Mouse (Mus musculus): ENCODE data around the gene Dnajc12. TPM values are rescaled to one million over a fixed set of nuclear protein-coding genes. Genes with fewer than 3 reads are reported as not detected.
"Not testable (repeated sequence)": the region's sequence is repeated elsewhere in the genome, so short reads cannot be mapped to it uniquely, and the experiment has no call there.

Dnajc12 gene
- polyA plus RNA-seq, 1 experiment from 2014 or later: 10.0 TPM

GRCm38 (mm10) chr10:63402731-63403504, 20.7 kb downstream of the Dnajc12 start:
- Histone ChIP-seq H3K36me3 (ENCODE audit: control insufficient read depth, insufficient read depth, low read length) (no peaks in the 10 kb centered on the region), H3K4me3 (ENCODE audit: low read depth, low read length) (no peak overlapping the region), H3K4me1 (ENCODE audit: control insufficient read depth, insufficient read depth, low read length) (no peaks in the 10 kb centered on the region), H3K9ac (replicated peaks; ENCODE audit: low read depth, low read length) (no peak overlapping the region), H3K4me2 (replicated peaks; ENCODE audit: low read depth, low read length) (no peak overlapping the region), H3K9me3 (ENCODE audit: control insufficient read depth, low read depth, low read length) (no peaks in the 10 kb centered on the region), H3K27me3 (ENCODE audit: control insufficient read depth, insufficient read depth, low read length) (no peaks in the 10 kb centered on the region), H3K27ac (ENCODE audit: low read length) (no peak overlapping the region)
- no peak for ATAC-seq (ENCODE audit: insufficient number of reproducible peaks, insufficient read depth, low FRiP score, low read depth)
- 79% methylated on average over 5 of the region's 5 CpGs for WGBS

GRCm38 (mm10) chr10:63403636-63404035, 21.4 kb downstream of the Dnajc12 start:
- ATAC-seq (ENCODE audit: insufficient number of reproducible peaks, insufficient read depth, low FRiP score, low read depth): no peak
- H3K4me2 ChIP-seq (replicated peaks; ENCODE audit: low read depth, low read length): no peak overlapping the region
- H3K9me3 ChIP-seq (ENCODE audit: control insufficient read depth, low read depth, low read length): no peaks in the 10 kb centered on the region
- H3K4me1 ChIP-seq (ENCODE audit: control insufficient read depth, insufficient read depth, low read length): no peaks in the 10 kb centered on the region
- no peak overlapping the region for H3K9ac ChIP-seq (replicated peaks; ENCODE audit: low read depth, low read length)
- no peak overlapping the region for H3K4me3 ChIP-seq (ENCODE audit: low read depth, low read length)
- 77% methylated on average over 2 of the region's 2 CpGs for WGBS
- H3K36me3 ChIP-seq (ENCODE audit: control insufficient read depth, insufficient read depth, low read length): no peaks in the 10 kb centered on the region
- no peak overlapping the region for H3K27ac ChIP-seq (ENCODE audit: low read length)
- no peaks in the 10 kb centered on the region for H3K27me3 ChIP-seq (ENCODE audit: control insufficient read depth, insufficient read depth, low read length)

GRCm38 (mm10) chr10:63410162-63410956, 28.1 kb downstream of the Dnajc12 start:
- Histone ChIP-seq H3K27ac (ENCODE audit: low read length) (no peak overlapping the region), H3K9me3 (ENCODE audit: control insufficient read depth, low read depth, low read length) (no peaks in the 10 kb centered on the region), H3K4me1 (ENCODE audit: control insufficient read depth, insufficient read depth, low read length) (no peaks in the 10 kb centered on the region), H3K4me3 (ENCODE audit: low read depth, low read length) (no peak overlapping the region), H3K9ac (replicated peaks; ENCODE audit: low read depth, low read length) (no peak overlapping the region), H3K27me3 (ENCODE audit: control insufficient read depth, insufficient read depth, low read length) (no peaks in the 10 kb centered on the region), H3K36me3 (ENCODE audit: control insufficient read depth, insufficient read depth, low read length) (no peaks in the 10 kb centered on the region), H3K4me2 (replicated peaks; ENCODE audit: low read depth, low read length) (no peak overlapping the region)
- ATAC-seq (ENCODE audit: insufficient number of reproducible peaks, insufficient read depth, low FRiP score, low read depth): no peak
- 66% methylated on average over 16 of the region's 16 CpGs for WGBS

- H3K4me3 ChIP-seq (ENCODE audit: low read depth, low read length); H3K27ac ChIP-seq (ENCODE audit: low read length); H3K9ac ChIP-seq (replicated peaks; ENCODE audit: low read depth, low read length); H3K4me1 ChIP-seq (ENCODE audit: control insufficient read depth, insufficient read depth, low read length); H3K36me3 ChIP-seq (ENCODE audit: control insufficient read depth, insufficient read depth, low read length); H3K9me3 ChIP-seq (ENCODE audit: control insufficient read depth, low read depth, low read length); ATAC-seq (ENCODE audit: insufficient number of reproducible peaks, insufficient read depth, low FRiP score, low read depth); H3K27me3 ChIP-seq (ENCODE audit: control insufficient read depth, insufficient read depth, low read length); H3K4me2 ChIP-seq (replicated peaks; ENCODE audit: low read depth, low read length): not testable (repeated sequence)
- WGBS: 91% methylated on average over 6 of the region's 7 CpGs
Observed at GRCm38 (mm10) chr10:63411674-63412073, 29.4 kb downstream of the Dnajc12 start.

- H3K9ac ChIP-seq (replicated peaks; ENCODE audit: low read depth, low read length): no peak overlapping the region
- no peak overlapping the region for H3K27ac ChIP-seq (ENCODE audit: low read length)
- no peaks in the 10 kb centered on the region for H3K36me3 ChIP-seq (ENCODE audit: control insufficient read depth, insufficient read depth, low read length)
- WGBS: 87% methylated on average over 17 of the region's 17 CpGs
- no peak overlapping the region for H3K4me3 ChIP-seq (ENCODE audit: low read depth, low read length)
- no peak overlapping the region for H3K4me2 ChIP-seq (replicated peaks; ENCODE audit: low read depth, low read length)
- H3K9me3 ChIP-seq (ENCODE audit: control insufficient read depth, low read depth, low read length): no peaks in the 10 kb centered on the region
- H3K4me1 ChIP-seq (ENCODE audit: control insufficient read depth, insufficient read depth, low read length): no peaks in the 10 kb centered on the region
- no peaks in the 10 kb centered on the region for H3K27me3 ChIP-seq (ENCODE audit: control insufficient read depth, insufficient read depth, low read length)
- no peak for ATAC-seq (ENCODE audit: insufficient number of reproducible peaks, insufficient read depth, low FRiP score, low read depth)
Observed at GRCm38 (mm10) chr10:63412756-63413155, 30.5 kb downstream of the Dnajc12 start.

GRCm38 (mm10) chr10:63415287-63415686, 33.0 kb downstream of the Dnajc12 start:
- H3K4me3 ChIP-seq (ENCODE audit: low read depth, low read length): no peak overlapping the region
- H3K36me3 ChIP-seq (ENCODE audit: control insufficient read depth, insufficient read depth, low read length): no peaks in the 10 kb centered on the region
- no peaks in the 10 kb centered on the region for H3K4me1 ChIP-seq (ENCODE audit: control insufficient read depth, insufficient read depth, low read length)
- no peak overlapping the region for H3K27ac ChIP-seq (ENCODE audit: low read length)
- ATAC-seq (ENCODE audit: insufficient number of reproducible peaks, insufficient read depth, low FRiP score, low read depth): no peak
- H3K9ac ChIP-seq (replicated peaks; ENCODE audit: low read depth, low read length): no peak overlapping the region
- no peaks in the 10 kb centered on the region for H3K9me3 ChIP-seq (ENCODE audit: control insufficient read depth, low read depth, low read length)
- 60% methylated on average over 7 of the region's 7 CpGs for WGBS
- no peak overlapping the region for H3K4me2 ChIP-seq (replicated peaks; ENCODE audit: low read depth, low read length)
- no peaks in the 10 kb centered on the region for H3K27me3 ChIP-seq (ENCODE audit: control insufficient read depth, insufficient read depth, low read length)

GRCm38 (mm10) chr10:63415850-63416249, 33.6 kb downstream of the Dnajc12 start:
- H3K4me1 ChIP-seq (ENCODE audit: control insufficient read depth, insufficient read depth, low read length): no peaks in the 10 kb centered on the region
- H3K9me3 ChIP-seq (ENCODE audit: control insufficient read depth, low read depth, low read length): no peaks in the 10 kb centered on the region
- H3K27me3 ChIP-seq (ENCODE audit: control insufficient read depth, insufficient read depth, low read length): no peaks in the 10 kb centered on the region
- H3K4me3 ChIP-seq (ENCODE audit: low read depth, low read length): no peak overlapping the region
- no peak overlapping the region for H3K9ac ChIP-seq (replicated peaks; ENCODE audit: low read depth, low read length)
- no peak overlapping the region for H3K27ac ChIP-seq (ENCODE audit: low read length)
- 53% methylated on average over 7 of the region's 7 CpGs for WGBS
- no peaks in the 10 kb centered on the region for H3K36me3 ChIP-seq (ENCODE audit: control insufficient read depth, insufficient read depth, low read length)
- no peak for ATAC-seq (ENCODE audit: insufficient number of reproducible peaks, insufficient read depth, low FRiP score, low read depth)
- 0 out of 2 replicates have a peak overlapping the region, but pooled peaks have one; percentile 5 for H3K4me2 ChIP-seq (replicated peaks; ENCODE audit: low read depth, low read length)

GRCm38 (mm10) chr10:63417061-63417460, 34.8 kb downstream of the Dnajc12 start:
- 46% methylated on average over 5 of the region's 5 CpGs for WGBS
- H3K9ac ChIP-seq (replicated peaks; ENCODE audit: low read depth, low read length): no peak overlapping the region
- H3K27ac ChIP-seq (ENCODE audit: low read length): no peak overlapping the region
- H3K36me3 ChIP-seq (ENCODE audit: control insufficient read depth, insufficient read depth, low read length): no peaks in the 10 kb centered on the region
- no peaks in the 10 kb centered on the region for H3K4me1 ChIP-seq (ENCODE audit: control insufficient read depth, insufficient read depth, low read length)
- no peaks in the 10 kb centered on the region for H3K27me3 ChIP-seq (ENCODE audit: control insufficient read depth, insufficient read depth, low read length)
- no peak overlapping the region for H3K4me2 ChIP-seq (replicated peaks; ENCODE audit: low read depth, low read length)
- H3K9me3 ChIP-seq (ENCODE audit: control insufficient read depth, low read depth, low read length): no peaks in the 10 kb centered on the region
- ATAC-seq (ENCODE audit: insufficient number of reproducible peaks, insufficient read depth, low FRiP score, low read depth): no peak
- no peak overlapping the region for H3K4me3 ChIP-seq (ENCODE audit: low read depth, low read length)
